Mouse (Mus musculus): ENCODE results near the gene Olfr1247.

DNA sequence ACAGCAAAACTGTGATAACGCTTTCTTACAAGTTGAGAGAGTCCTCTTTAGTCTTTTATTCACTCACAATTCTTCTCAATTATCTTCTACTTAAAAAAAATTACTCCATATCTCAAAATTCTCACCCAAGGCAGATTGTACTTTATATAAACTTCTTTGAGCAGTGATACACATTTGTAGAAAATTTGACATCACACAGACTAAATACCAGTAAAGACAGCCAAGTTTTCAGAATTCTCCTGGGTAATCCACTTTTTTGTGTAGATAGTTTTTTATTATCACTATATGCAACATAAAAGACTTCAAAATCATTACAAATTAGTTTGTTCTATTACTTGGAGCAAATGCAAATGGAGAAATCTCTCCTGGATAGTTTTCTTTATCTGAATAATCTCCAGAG, 35.6 kb downstream of the Olfr1247 start, which contains the start of gene Olfr1245:
- TF ChIP-seq POLR2A (IDR thresholded peaks at IDR 0.05; ENCODE audit: extremely low read depth, insufficient read depth, low read length), result no peak
- TF ChIP-seq CTCF (IDR thresholded peaks at IDR 0.05; ENCODE audit: low read depth, low read length), result no peak

Measured in liver, adult 2 months (tissue).